Mouse (Mus musculus): Measurements from ENCODE around the gene Fryl. TPM values are rescaled to one million over a fixed set of nuclear protein-coding genes. Genes with fewer than 3 reads are reported as not detected.

Fryl gene
- polyA plus RNA-seq, 1 experiment from 2014 or later: 44.3 TPM

DNA sequence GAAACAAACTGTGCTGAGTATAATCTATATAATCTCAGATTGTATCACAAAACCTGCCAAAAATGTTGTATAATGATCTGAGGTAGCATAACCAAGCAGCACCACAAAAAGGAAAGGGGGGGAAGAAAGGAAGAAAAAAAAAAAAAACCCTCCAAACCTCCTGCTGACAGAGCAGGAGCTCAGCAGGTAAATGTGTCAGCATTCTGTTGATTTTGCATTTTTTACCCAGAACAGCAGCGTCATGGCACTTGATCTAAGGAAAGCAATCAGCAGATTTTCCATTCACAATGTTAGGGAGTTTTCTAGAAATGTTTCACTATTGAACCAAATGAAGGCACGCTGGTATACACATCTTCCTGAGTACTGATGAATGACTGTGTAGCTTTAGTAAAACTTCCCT is 56.8 kb downstream of the Fryl start:
- Histone ChIP-seq H3K4me1 (ENCODE audit: control insufficient read depth, insufficient read depth, low read length) (peaks cover 25% of the 10 kb centered on the region), H3K27ac (ENCODE audit: low read depth, low read length) (no peak overlapping the region), H3K4me2 (replicated peaks; ENCODE audit: low read depth, low read length) (no peak overlapping the region), H3K9ac (ENCODE audit: low read depth, low read length) (no peak overlapping the region), H3K36me3 (ENCODE audit: control insufficient read depth, insufficient read depth, low read length) (no peaks in the 10 kb centered on the region), H3K9me3 (ENCODE audit: control insufficient read depth, low read length) (no peaks in the 10 kb centered on the region), H3K27me3 (ENCODE audit: control insufficient read depth, insufficient read depth, low read length) (no peaks in the 10 kb centered on the region), H3K4me3 (ENCODE audit: low read length) (no peak overlapping the region)
- ATAC-seq (ENCODE audit: low FRiP score, low TSS enrichment): no peak
- WGBS: 72% methylated on average over 2 of the region's 2 CpGs

DNA sequence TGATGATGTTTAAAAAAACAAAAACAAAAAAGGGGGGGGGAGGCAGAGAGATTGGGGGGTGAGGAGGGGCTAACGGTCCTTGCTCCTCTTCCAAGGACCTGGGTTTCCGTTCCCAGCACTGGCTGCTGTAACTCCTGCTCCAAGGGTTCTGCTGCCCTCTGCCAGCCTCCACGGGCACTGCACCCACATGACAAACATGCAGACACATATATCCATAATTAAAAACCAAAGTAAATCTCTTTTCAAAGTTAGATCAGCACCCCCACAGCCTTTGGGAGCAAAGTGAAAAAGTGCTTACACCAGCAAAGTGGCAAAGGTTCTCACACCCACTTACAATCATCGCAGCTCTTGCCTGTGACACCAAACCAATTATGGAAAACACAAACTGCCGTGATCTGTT is 57.7 kb downstream of the Fryl start:
- Histone ChIP-seq H3K27me3 (ENCODE audit: control insufficient read depth, insufficient read depth, low read length) (no peaks in the 10 kb centered on the region), H3K9ac (ENCODE audit: low read depth, low read length) (no peak overlapping the region), H3K27ac (ENCODE audit: low read depth, low read length) (no peak overlapping the region), H3K4me2 (replicated peaks; ENCODE audit: low read depth, low read length) (no peak overlapping the region), H3K4me3 (ENCODE audit: low read length) (no peak overlapping the region), H3K36me3 (ENCODE audit: control insufficient read depth, insufficient read depth, low read length) (no peaks in the 10 kb centered on the region), H3K4me1 (ENCODE audit: control insufficient read depth, insufficient read depth, low read length) (peaks cover 33% of the 10 kb centered on the region), H3K9me3 (ENCODE audit: control insufficient read depth, low read length) (no peaks in the 10 kb centered on the region)
- ATAC-seq (ENCODE audit: low FRiP score, low TSS enrichment): no peak
- WGBS: 92% methylated on average over 5 of the region's 5 CpGs

DNA sequence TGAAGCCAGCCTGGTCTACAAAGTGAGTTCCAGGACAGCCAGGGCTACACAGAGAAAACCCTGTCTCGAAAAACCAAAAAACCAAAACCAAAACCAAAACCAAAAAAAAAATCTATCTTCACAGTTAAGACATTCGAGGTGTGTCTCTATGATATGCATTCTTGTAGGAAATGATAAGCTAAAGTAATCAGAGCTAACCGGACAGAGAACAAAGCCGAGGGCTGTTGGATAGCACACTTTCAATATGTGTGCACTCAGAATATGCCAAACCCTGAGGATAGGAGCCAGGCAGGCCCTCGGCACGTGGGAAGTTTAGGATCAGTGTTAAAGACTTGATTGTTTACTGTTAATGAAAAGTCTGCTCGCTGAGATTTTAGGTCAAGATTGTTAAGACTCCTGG is 58.6 kb downstream of the Fryl start:
- no peak overlapping the region for H3K4me3 ChIP-seq (ENCODE audit: low read length)
- H3K36me3 ChIP-seq (ENCODE audit: control insufficient read depth, insufficient read depth, low read length): no peaks in the 10 kb centered on the region
- no peak overlapping the region for H3K4me2 ChIP-seq (replicated peaks; ENCODE audit: low read depth, low read length)
- H3K27me3 ChIP-seq (ENCODE audit: control insufficient read depth, insufficient read depth, low read length): no peaks in the 10 kb centered on the region
- no peaks in the 10 kb centered on the region for H3K9me3 ChIP-seq (ENCODE audit: control insufficient read depth, low read length)
- H3K9ac ChIP-seq (ENCODE audit: low read depth, low read length): no peak overlapping the region
- WGBS: 93% methylated on average over 7 of the region's 7 CpGs
- H3K27ac ChIP-seq (ENCODE audit: low read depth, low read length): no peak overlapping the region
- no peak for ATAC-seq (ENCODE audit: low FRiP score, low TSS enrichment)
- H3K4me1 ChIP-seq (ENCODE audit: control insufficient read depth, insufficient read depth, low read length): peaks cover 36% of the 10 kb centered on the region

DNA sequence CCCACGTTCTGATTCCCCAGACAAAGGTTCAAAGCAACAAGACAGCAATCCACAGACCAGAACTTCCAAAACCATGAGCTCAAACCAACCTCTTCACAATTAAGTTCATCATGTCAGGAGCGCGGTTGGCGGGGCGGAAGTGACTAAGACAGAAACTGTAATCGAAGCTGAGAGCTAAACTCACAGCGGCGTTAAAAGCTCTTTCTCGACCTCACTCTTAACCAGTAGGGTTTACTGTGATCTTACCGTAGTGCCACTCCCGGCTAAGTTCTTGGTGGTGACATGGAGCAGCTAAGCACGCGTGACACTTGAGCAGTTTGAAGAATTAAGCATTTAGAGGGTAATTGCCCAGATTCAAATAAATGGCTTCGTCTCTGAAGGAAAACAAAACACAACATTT is 61.7 kb downstream of the Fryl start:
- no peak for ATAC-seq (ENCODE audit: low FRiP score, low TSS enrichment)

DNA sequence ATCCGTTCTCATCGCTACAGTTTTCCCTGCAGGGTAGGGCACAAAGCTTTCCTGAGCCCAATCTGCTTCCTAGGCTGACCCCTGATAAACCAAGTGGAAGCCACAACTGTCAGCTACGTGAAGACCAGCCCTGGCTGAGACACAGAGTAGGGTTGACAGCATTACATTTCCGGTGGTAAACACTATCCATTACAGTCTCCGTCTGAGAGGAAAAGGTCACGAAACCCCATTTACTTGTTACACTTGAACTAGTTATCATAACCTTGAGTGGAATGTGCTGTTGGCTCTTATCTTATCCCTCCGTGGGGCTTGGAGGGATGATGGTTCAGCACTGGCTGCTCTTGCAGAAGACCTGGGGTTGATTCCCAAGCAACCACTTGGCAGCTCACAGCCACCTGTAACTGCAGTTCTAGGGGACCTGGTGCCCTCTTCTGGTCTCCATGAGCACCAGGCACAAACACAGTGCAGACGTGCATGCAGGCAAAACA is 62.3 kb downstream of the Fryl start:
- H3K4me1 ChIP-seq (ENCODE audit: control insufficient read depth, insufficient read depth, low read length): peaks cover 14% of the 10 kb centered on the region
- H3K4me2 ChIP-seq (replicated peaks; ENCODE audit: low read depth, low read length): no peak overlapping the region
- H3K27me3 ChIP-seq (ENCODE audit: control insufficient read depth, insufficient read depth, low read length): no peaks in the 10 kb centered on the region
- peak; percentile 54; the same call in 1 of the 2 replicates for ATAC-seq (ENCODE audit: low FRiP score, low TSS enrichment)
- peak overlapping the region; percentile 78; the same call in 1 of the 2 replicates for H3K27ac ChIP-seq (ENCODE audit: low read depth, low read length)
- H3K36me3 ChIP-seq (ENCODE audit: control insufficient read depth, insufficient read depth, low read length): no peaks in the 10 kb centered on the region
- H3K9ac ChIP-seq (ENCODE audit: low read depth, low read length): no peak overlapping the region
- 42% methylated on average over 8 of the region's 8 CpGs for whole genome bisulfite sequencing
- no peak overlapping the region for H3K4me3 ChIP-seq (ENCODE audit: low read length)
- no peaks in the 10 kb centered on the region for H3K9me3 ChIP-seq (ENCODE audit: control insufficient read depth, low read length)

More for the DNA sequence above, 61.7 kb downstream of the Fryl start:
- H3K4me1 ChIP-seq (ENCODE audit: control insufficient read depth, insufficient read depth, low read length): peaks cover 14% of the 10 kb centered on the region
- H3K27ac ChIP-seq (ENCODE audit: low read depth, low read length): no peak overlapping the region
- H3K9me3 ChIP-seq (ENCODE audit: control insufficient read depth, low read length): no peaks in the 10 kb centered on the region
- no peaks in the 10 kb centered on the region for H3K36me3 ChIP-seq (ENCODE audit: control insufficient read depth, insufficient read depth, low read length)
- 71% methylated on average over 14 of the region's 14 CpGs for WGBS
- no peaks in the 10 kb centered on the region for H3K27me3 ChIP-seq (ENCODE audit: control insufficient read depth, insufficient read depth, low read length)
- H3K9ac ChIP-seq (ENCODE audit: low read depth, low read length): no peak overlapping the region
- H3K4me3 ChIP-seq (ENCODE audit: low read length): no peak overlapping the region
- no peak overlapping the region for H3K4me2 ChIP-seq (replicated peaks; ENCODE audit: low read depth, low read length)

DNA sequence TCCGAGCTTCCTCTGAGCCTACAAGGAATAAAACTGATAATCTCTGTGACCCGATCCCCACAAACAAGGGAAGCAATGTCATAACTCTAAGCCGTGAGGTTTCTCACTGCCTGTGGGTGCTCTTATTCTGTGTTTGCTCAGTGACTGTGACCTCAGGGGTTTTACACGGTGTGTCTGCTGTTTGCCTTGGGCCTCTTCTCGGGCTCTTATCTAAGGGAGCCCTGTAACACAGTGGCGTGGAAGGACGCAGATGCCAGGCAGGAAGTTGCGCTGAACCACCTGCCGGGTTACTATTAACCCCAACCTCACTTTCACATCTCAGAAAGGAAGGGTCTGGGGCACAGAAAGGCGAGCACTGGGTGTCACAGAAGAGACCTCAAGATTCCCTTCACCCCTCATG is 62.8 kb downstream of the Fryl start:
- H3K27ac ChIP-seq (ENCODE audit: low read depth, low read length): peak overlapping the region; percentile 78; the same call in 1 of the 2 replicates
- peak; percentile 53; the same call in 1 of the 2 replicates for ATAC-seq (ENCODE audit: low FRiP score, low TSS enrichment)
- no peaks in the 10 kb centered on the region for H3K36me3 ChIP-seq (ENCODE audit: control insufficient read depth, insufficient read depth, low read length)
- WGBS: 26% methylated on average over 10 of the region's 10 CpGs
- H3K4me1 ChIP-seq (ENCODE audit: control insufficient read depth, insufficient read depth, low read length): peaks cover 16% of the 10 kb centered on the region
- H3K9me3 ChIP-seq (ENCODE audit: control insufficient read depth, low read length): no peaks in the 10 kb centered on the region
- no peaks in the 10 kb centered on the region for H3K27me3 ChIP-seq (ENCODE audit: control insufficient read depth, insufficient read depth, low read length)
- no peak overlapping the region for H3K4me3 ChIP-seq (ENCODE audit: low read length)
- no peak overlapping the region for H3K4me2 ChIP-seq (replicated peaks; ENCODE audit: low read depth, low read length)
- H3K9ac ChIP-seq (ENCODE audit: low read depth, low read length): no peak overlapping the region

DNA sequence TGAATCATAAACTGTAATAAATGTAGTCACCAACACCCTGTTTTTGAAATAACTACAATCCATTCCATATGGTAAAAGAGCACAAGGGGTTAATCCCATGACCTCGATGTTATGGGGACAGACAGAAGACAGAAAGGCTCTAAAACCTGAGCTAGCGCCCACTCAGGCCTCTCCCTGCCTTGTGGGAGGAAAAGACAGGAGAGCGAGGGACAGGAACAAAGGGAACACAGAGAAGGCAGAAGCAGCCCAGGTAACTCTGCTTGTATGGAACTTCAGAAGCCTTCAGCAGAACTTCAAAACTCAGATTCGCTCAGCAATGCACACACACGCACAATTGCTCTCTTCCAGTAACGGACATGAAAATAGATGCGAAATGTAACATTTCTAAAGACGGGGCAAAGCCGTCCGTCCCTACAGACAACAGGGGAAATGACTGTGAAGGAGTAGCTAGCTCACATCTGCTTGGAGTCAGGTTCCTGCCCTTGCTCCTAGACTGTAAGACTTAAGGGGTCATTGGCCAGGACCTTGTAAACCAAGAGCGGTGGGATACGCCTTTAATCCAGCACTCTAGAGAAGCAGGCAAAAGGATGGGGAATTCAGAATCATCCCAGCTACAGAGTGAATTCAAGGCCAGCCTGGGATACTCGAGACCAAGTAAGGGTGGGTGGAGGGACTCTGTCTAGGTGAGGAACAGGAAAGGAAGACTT is 63.4 kb downstream of the Fryl start:
- Histone ChIP-seq H3K4me2 (replicated peaks; ENCODE audit: low read depth, low read length) (no peak overlapping the region), H3K4me1 (ENCODE audit: control insufficient read depth, insufficient read depth, low read length) (peaks cover 20% of the 10 kb centered on the region), H3K27ac (ENCODE audit: low read depth, low read length) (peak overlapping the region; percentile 78), H3K36me3 (ENCODE audit: control insufficient read depth, insufficient read depth, low read length) (no peaks in the 10 kb centered on the region), H3K9ac (ENCODE audit: low read depth, low read length) (no peak overlapping the region), H3K27me3 (ENCODE audit: control insufficient read depth, insufficient read depth, low read length) (no peaks in the 10 kb centered on the region), H3K4me3 (ENCODE audit: low read length) (no peak overlapping the region), H3K9me3 (ENCODE audit: control insufficient read depth, low read length) (no peaks in the 10 kb centered on the region)
- ATAC-seq (ENCODE audit: low FRiP score, low TSS enrichment): peak; percentile 85
- WGBS: 38% methylated on average over 13 of the region's 13 CpGs

DNA sequence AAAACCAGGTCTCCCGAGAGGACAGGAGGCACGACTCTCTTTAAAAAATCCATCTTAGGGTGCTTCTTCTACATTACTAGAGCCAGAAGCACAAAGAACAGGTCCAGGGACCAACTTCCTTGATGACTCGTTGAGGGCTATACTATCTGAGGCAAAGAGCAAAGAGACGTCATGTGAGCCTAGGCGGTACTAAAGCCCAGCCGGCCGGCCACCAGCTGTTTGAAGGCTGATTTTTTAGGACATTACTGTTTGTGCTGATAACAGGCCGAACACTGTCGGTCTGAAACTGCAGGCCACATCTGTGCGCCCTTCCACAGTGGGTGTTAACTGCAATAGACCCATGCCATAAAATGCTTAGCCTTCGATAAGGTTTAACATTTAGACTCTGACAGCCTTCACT is 64.7 kb downstream of the Fryl start:
- Histone ChIP-seq H3K9ac (ENCODE audit: low read depth, low read length) (no peak overlapping the region), H3K9me3 (ENCODE audit: control insufficient read depth, low read length) (no peaks in the 10 kb centered on the region), H3K27me3 (ENCODE audit: control insufficient read depth, insufficient read depth, low read length) (no peaks in the 10 kb centered on the region), H3K4me1 (ENCODE audit: control insufficient read depth, insufficient read depth, low read length) (peaks cover 20% of the 10 kb centered on the region), H3K4me3 (ENCODE audit: low read length) (no peak overlapping the region), H3K4me2 (replicated peaks; ENCODE audit: low read depth, low read length) (no peak overlapping the region), H3K27ac (ENCODE audit: low read depth, low read length) (no peak overlapping the region; the same call in 1 of the 2 replicates), H3K36me3 (ENCODE audit: control insufficient read depth, insufficient read depth, low read length) (no peaks in the 10 kb centered on the region)
- 46% methylated on average over 11 of the region's 11 CpGs for WGBS
- ATAC-seq (ENCODE audit: low FRiP score, low TSS enrichment): no peak

DNA sequence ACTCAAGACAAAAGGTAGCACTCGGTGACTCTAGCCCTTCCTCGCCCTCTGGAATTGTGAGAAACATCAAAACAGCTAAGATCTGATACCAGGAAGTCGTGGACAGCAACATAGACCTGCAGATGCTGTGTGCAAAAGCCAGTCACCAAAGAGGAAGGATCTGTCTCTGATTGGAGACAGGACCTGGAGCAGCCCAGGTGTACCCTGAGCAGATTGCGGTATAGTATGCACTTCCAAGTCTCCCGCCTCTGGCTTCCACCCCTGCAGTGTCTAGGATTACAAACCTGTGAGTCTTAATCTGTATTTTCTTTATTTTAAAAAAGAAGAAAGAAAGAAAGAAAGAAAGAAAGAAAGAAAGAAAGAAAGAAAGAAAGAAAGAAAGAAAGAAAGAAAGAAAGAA is 66.3 kb downstream of the Fryl start:
- no peak for ATAC-seq (ENCODE audit: low FRiP score, low TSS enrichment)
- 78% methylated on average over 5 of the region's 5 CpGs for WGBS
- no peaks in the 10 kb centered on the region for H3K36me3 ChIP-seq (ENCODE audit: control insufficient read depth, insufficient read depth, low read length)

More for the DNA sequence above, 66.3 kb downstream of the Fryl start:
- H3K9ac ChIP-seq (ENCODE audit: low read depth, low read length): no peak overlapping the region
- H3K4me2 ChIP-seq (replicated peaks; ENCODE audit: low read depth, low read length): no peak overlapping the region
- H3K9me3 ChIP-seq (ENCODE audit: control insufficient read depth, low read length): no peaks in the 10 kb centered on the region
- H3K4me1 ChIP-seq (ENCODE audit: control insufficient read depth, insufficient read depth, low read length): peaks cover 20% of the 10 kb centered on the region
- no peak overlapping the region for H3K27ac ChIP-seq (ENCODE audit: low read depth, low read length)
- H3K27me3 ChIP-seq (ENCODE audit: control insufficient read depth, insufficient read depth, low read length): no peaks in the 10 kb centered on the region
- no peak overlapping the region for H3K4me3 ChIP-seq (ENCODE audit: low read length)

All from kidney, embryonic 14.5 days (tissue).